Comparison of ENCODE assay signal across 8 mouse cellular contexts in genomic region chr19:5660942-5661751, GRCm38 (mm10). TPM values are rescaled to one million over a fixed set of nuclear protein-coding genes. Genes with fewer than 3 reads are reported as not detected.
DNase-seq lines count a peak whose midpoint lies in the region; ATAC-seq and TF ChIP-seq lines count a peak whose summit lies in the region.

No protein-coding gene starts in this region.

- peak overlapping the region; percentile 91 for H3K27ac ChIP-seq in lung, embryonic 14.5 days (ENCODE audit: low read depth)

- WGBS in lung, embryonic 14.5 days, result 68% methylated on average over 16 of the region's 16 CpGs

- peaks cover 48% of the 10 kb centered on the region for H3K36me3 ChIP-seq in lung, embryonic 14.5 days (ENCODE audit: insufficient read depth)

- H3K4me1 ChIP-seq in lung, embryonic 14.5 days (ENCODE audit: insufficient read depth), result peaks cover 5% of the 10 kb centered on the region; the same call in 1 of the 2 replicates

- DNase-seq in layer of hippocampus, adult 9-11 months, result peak; percentile 68
- DNase-seq in layer of hippocampus, postnatal 36 days, result no peak
- peak; percentile 99 for DNase-seq in heart, adult 11 months
- DNase-seq in kidney, adult 18-20 months, result peak; percentile 55
- DNase-seq in lung, embryonic 14.5 days, result peak; percentile 53
- DNase-seq in spleen, postnatal 4 days (ENCODE audit: low spot score in 2 of 2), result peak; percentile 71 to 81
- DNase-seq in gastrocnemius, postnatal 4 days (ENCODE audit: low spot score in 2 of 2), result no peak
- DNase-seq in cerebellum, adult 18-20 months, result no peak

- H3K27me3 ChIP-seq in lung, embryonic 14.5 days (ENCODE audit: insufficient read depth, low read length), result no peaks in the 10 kb centered on the region

- no peak for ATAC-seq in lung, embryonic 14.5 days (ENCODE audit: insufficient read depth)

- H3K9ac ChIP-seq in lung, embryonic 14.5 days, result peak overlapping the region; percentile 23; the same call in 1 of the 2 replicates

- no peaks in the 10 kb centered on the region for H3K9me3 ChIP-seq in lung, embryonic 14.5 days (ENCODE audit: low read depth, low read length)

- peak overlapping the region; percentile 60 for H3K4me2 ChIP-seq in lung, embryonic 14.5 days

- no peak for TF ChIP-seq CTCF in lung, embryonic 14.5 days (IDR thresholded peaks at IDR 0.05; ENCODE audit: low read depth)

- H3K4me3 ChIP-seq in lung, embryonic 14.5 days (ENCODE audit: low read depth, low read length), result peak overlapping the region; percentile 26

RNA-seq across cellular contexts. Expression of gene Sipa1, which starts 2.4 kb away (rescaled TPM):
- 10 to 100 TPM; 16.6 to 18.0 TPM for total RNA-seq in layer of hippocampus, postnatal 36 days (2021)
- 40.4 and 49.3 TPM in 2 replicates for polyA plus RNA-seq in lung, embryonic 14.5 days (2014; fragmentation: Nextera tagmentation; extraction: Ambion mirVana)
- 10 to 100 TPM; 47.7 to 52.2 TPM for total RNA-seq in gastrocnemius, postnatal 4 days (2021)

RNA-seq across cellular contexts. Expression of gene Rela, which starts 23.9 kb away (rescaled TPM):
- 10 to 100 TPM; 17.2 to 17.7 TPM for total RNA-seq in layer of hippocampus, postnatal 36 days (2021)
- 52.3 and 54.2 TPM in 2 replicates for polyA plus RNA-seq in lung, embryonic 14.5 days (2014; fragmentation: Nextera tagmentation; extraction: Ambion mirVana)
- total RNA-seq in gastrocnemius, postnatal 4 days (2021), result 10 to 100 TPM; 35.9 to 39.1 TPM

RNA-seq across cellular contexts. Expression of gene Map3k11, which starts 27.4 kb away (rescaled TPM):
- 10 to 100 TPM; 17.8 to 18.6 TPM for total RNA-seq in layer of hippocampus, postnatal 36 days (2021)
- polyA plus RNA-seq in lung, embryonic 14.5 days (2014; fragmentation: Nextera tagmentation; extraction: Ambion mirVana), result 36.6 TPM in 2 replicates
- total RNA-seq in gastrocnemius, postnatal 4 days (2021), result 10 to 100 TPM; 29.7 to 30.2 TPM

RNA-seq across cellular contexts. Expression of gene Pcnx3, which starts 27.6 kb away (rescaled TPM):
- total RNA-seq in layer of hippocampus, postnatal 36 days (2021), result 10 to 100 TPM; 61.9 to 68.5 TPM
- 28.4 and 35.2 TPM in 2 replicates for polyA plus RNA-seq in lung, embryonic 14.5 days (2014; fragmentation: Nextera tagmentation; extraction: Ambion mirVana)
- 10 to 100 TPM; 37.1 to 40.5 TPM for total RNA-seq in gastrocnemius, postnatal 4 days (2021)

RNA-seq across cellular contexts. Expression of gene Kcnk7, which starts 43.0 kb away (rescaled TPM):
- total RNA-seq in layer of hippocampus, postnatal 36 days (2021), result not detected
- 0.32 and 0.47 TPM in 2 replicates for polyA plus RNA-seq in lung, embryonic 14.5 days (2014; fragmentation: Nextera tagmentation; extraction: Ambion mirVana)
- not detected for total RNA-seq in gastrocnemius, postnatal 4 days (2021)

Comparison
In these comparisons a context has a peak if more than half of its experiments do, and no peak if none do; other contexts are left out.
1. DNase-seq: peak in layer of hippocampus, adult 9-11 months (single experiment), heart, adult 11 months (single experiment), kidney, adult 18-20 months (single experiment), lung, embryonic 14.5 days (single experiment) and spleen, postnatal 4 days (2 of 2); none in layer of hippocampus, postnatal 36 days (0 of 2), gastrocnemius, postnatal 4 days (0 of 2) and cerebellum, adult 18-20 months (0 of 2).